Mouse (Mus musculus): ENCODE measurements around the gene Wfdc3.

GRCm38 (mm10) chr2:164746693-164747092 is 962 bp upstream of the Wfdc3 start:
- TF ChIP-seq GATA1 (IDR thresholded peaks at IDR 0.05; ENCODE audit: borderline replicate concordance, low read length) (no peak), FLI1 (IDR thresholded peaks at IDR 0.05; ENCODE audit: low read length) (no peak)

All from megakaryocyte, embryonic 14.5 days (primary cell).